Mouse (Mus musculus): ENCODE results near the gene Gm10324. TPM values are rescaled to one million over a fixed set of nuclear protein-coding genes. Genes with fewer than 3 reads are reported as not detected.
"Not testable (repeated sequence)": the region's sequence is repeated elsewhere in the genome, so short reads cannot be mapped to it uniquely, and the experiment has no call there.

Gm10324 gene
- not detected for total RNA-seq (2021)
- long read RNA-seq, experiment 1: 0 reads
- long read RNA-seq, experiment 2: 0 reads

DNA sequence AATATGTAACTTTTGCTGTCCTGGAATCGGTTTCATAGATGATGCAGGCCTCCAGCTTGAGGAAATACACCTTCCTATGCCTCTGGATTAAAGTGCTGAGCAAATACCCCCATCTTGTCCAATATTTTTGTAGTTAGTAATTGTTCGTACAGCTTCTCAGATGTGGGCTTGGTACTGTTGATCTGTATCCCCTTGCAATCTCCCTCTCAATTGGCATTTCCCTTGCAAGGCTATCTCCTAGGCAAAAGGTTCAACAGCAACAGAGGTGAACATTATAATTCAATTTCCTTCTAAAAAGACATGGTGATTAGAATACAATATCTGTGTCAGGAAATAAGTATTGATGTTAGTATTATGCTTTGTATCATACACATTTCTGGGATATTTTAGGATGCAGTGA, at the start of gene Gm10324:
Gene Gm10324 (plus strand): TSS at position 301 of the 400 bp plus-strand sequence.
- not testable (repeated sequence) for DNase-seq

Other genes starting within 250 kb of the Gm10324 start
- gene Gm10772, start 108.0 kb downstream of the Gm10324 start, total RNA-seq (2021): not detected

Measured in heart, adult 18-20 months (tissue).